Mouse (Mus musculus) brain, embryonic 14.5 days (tissue): ENCODE results near the gene Mucl3.

Experiments
- CTCF ChIP-seq: fragments of 200-500 bp; IDR thresholded peaks from 2 replicates; pipeline ENCODE4 v1.5.1; 2012; ENCODE audit warnings: inconsistent platforms, mild to moderate bottlenecking, moderate library complexity, borderline replicate concordance; ENCODE audit not compliant: insufficient read depth, insufficient read length; ENCODE audit errors: extremely low read depth
- POLR2A ChIP-seq: fragments of 200-500 bp; IDR thresholded peaks from 2 replicates; pipeline ENCODE4 v1.6.1; 2012; ENCODE audit warnings: mild to moderate bottlenecking, inconsistent platforms, borderline replicate concordance; ENCODE audit not compliant: poor library complexity, insufficient read depth, insufficient read length, severe bottlenecking; ENCODE audit errors: extremely low read depth

GRCm38 (mm10) chr17:35593786-35594185, 49.7 kb downstream of the Mucl3 start:
- TF ChIP-seq POLR2A (no peak), CTCF (no peak)
